Mouse (Mus musculus) embryonic stem cell, embryonic (primary cell): ENCODE measurements around the gene Mgat4b.

Experiments
- CTCF ChIA-PET, 4 experiments: fragments of 300-600 bp in 2 of 4; fragments of 350-600 bp in 2 of 4; sonication (Branson Sonifier 250); formaldehyde crosslinking; loops; one replicate each; lab custom pipeline; 2022; ENCODE audit warnings: inconsistent platforms in 2 of 4; lab: Charles Lee
- POLR2A ChIA-PET, 4 experiments: fragments of 300-600 bp in 2 of 4; fragments of 350-600 bp in 2 of 4; sonication (Branson Sonifier 250); formaldehyde crosslinking; loops; one replicate each; lab custom pipeline; 2022; ENCODE audit warnings: antibody characterized with exemption in 4 of 4, inconsistent platforms in 1 of 4; lab: Charles Lee

The Mgat4b gene

DNA sequence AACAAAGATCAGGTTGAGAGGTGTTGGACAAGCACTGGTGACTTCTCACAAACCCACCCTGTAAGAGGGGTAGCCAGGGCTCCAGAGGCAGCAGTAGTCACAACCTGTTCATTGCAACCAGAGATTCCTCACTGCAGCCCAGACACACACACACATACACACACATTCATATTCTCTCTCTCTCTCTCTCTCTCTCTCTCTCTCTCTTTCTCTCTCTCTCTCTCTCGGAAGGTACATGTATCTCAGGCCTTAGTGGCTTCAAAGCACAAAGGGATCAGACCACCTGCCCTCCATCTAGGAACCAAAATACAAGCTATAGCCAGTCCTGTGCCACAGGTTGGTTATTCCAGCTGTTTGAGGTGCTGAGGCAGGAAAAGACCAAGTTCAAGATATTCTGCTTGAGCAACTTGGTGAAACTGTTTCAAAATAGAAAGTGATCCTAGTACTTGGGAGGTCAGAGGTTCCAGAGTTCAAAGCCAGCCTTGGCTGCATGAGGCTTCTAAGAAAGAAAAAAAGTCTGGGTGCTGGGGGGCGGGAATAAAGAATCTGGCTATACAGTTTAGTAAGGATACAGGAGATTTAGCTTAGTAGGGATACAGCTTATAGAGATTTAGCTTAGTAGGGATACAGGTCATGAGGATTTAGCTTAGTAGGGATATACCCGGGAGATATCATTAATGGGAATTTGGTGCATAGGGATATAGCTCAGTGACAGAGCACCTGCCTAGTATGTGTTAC is 801 bp downstream of the Mgat4b start:
- POLR2A ChIA-PET: interaction anchor here (0.5 to 19.1 kb wide), 95 partner anchors 9 to 225 kb away, joined by 3 to 742 read pairs (median 8); partner anchors contain the start of genes Hnrnph1 (in 3 of the 4), Ltc4s (in 3 of the 4), Maml1 (in 3 of the 4) and Mrnip (in 3 of the 4)
- CTCF ChIA-PET: interaction anchor here in 3 of 4 experiments (0.6 to 2.8 kb wide), 10 partner anchors 12 to 497 kb away, joined by 3 to 9 read pairs (median 3); no protein-coding TSS in a partner anchor

- CTCF ChIA-PET: interaction anchor here in 3 of 4 experiments (0.6 to 2.8 kb wide), 10 partner anchors 11 to 498 kb away, joined by 3 to 9 read pairs (median 3); no protein-coding TSS in a partner anchor
Observed at GRCm38 (mm10) chr11:50212060-50212739, 1.5 kb downstream of the Mgat4b start.

GRCm38 (mm10) chr11:50212848-50213758 is 2.4 kb downstream of the Mgat4b start:
- ChIA-PET POLR2A (interaction anchor here in 3 of 4 experiments (0.7 to 19.1 kb wide), 63 partner anchors 9 to 1436 kb away, joined by 3 to 742 read pairs (median 5); partner anchors contain the start of genes Ltc4s (in 3 of the 3), Mrnip (in 3 of the 3), Hnrnph1 (in 2 of the 3) and Maml1 (in 2 of the 3)), CTCF (interaction anchor here in 3 of 4 experiments (0.6 to 2.8 kb wide), 7 partner anchors 10 to 99 kb away, joined by 3 to 9 read pairs (median 3); no protein-coding TSS in a partner anchor)

More at GRCm38 (mm10) chr11:50212060-50212739, 1.5 kb downstream of the Mgat4b start:
- POLR2A ChIA-PET: interaction anchor here (0.6 to 19.1 kb wide), 71 partner anchors 9 to 1437 kb away, joined by 3 to 742 read pairs (median 7); partner anchors contain the start of genes Ltc4s (in 3 of the 4), Mrnip (in 3 of the 4), Canx (in 2 of the 4) and Hnrnph1 (in 2 of the 4)

DNA sequence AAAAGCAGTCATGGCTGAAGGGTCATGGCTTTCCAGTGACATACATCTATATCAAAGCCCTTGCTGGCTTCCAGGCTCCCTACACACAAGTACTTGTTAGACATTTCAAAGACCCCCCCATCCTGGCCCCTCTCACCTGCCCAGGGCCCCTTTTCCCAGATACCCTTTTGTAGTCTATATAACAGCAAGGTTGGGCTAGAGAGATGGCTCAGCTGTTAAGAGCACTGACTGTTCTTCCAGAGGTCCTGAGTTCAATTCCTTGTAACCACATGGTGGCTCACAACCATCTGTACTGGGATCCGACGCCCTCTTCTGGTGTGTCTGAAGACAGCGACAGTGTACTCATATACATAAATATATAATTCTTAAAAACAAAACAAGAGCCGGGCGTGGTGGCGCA is 3.9 kb downstream of the Mgat4b start:
- POLR2A ChIA-PET: interaction anchor here in 3 of 4 experiments (1.1 to 19.1 kb wide), 14 partner anchors 10 to 163 kb away, joined by 3 to 742 read pairs (median 32); partner anchors contain the start of genes Mrnip (in 2 of the 3), Hnrnph1 (in 1 of the 3), Ltc4s (in 1 of the 3) and Maml1 (in 1 of the 3)
- CTCF ChIA-PET: interaction anchor here in 2 of 4 experiments (0.6 to 2.3 kb wide), 3 partner anchors 11 to 19 kb away, joined by 3 to 5 read pairs (median 4); no protein-coding TSS in a partner anchor

DNA sequence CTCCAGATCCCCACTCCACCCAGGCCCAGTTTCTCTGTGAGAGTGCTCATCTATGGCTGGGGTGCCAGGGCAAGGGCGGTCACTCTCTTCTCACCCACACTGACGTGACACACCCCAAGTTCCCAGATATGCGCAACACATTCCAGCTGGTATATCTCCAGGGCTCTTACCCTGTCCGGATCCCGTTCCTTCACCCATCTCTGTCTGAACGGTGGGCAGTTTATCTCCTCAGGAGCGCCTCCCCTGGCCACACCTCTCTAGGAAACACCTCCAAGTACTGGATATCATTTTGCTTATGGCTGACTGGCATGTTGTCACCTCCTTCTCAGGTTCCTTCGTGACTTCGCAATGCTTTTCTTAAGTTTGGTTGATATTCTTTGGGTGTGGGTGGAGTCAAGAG is 4.9 kb downstream of the Mgat4b start:
- ChIA-PET POLR2A (interaction anchor here in 3 of 4 experiments (0.8 to 19.1 kb wide), 13 partner anchors 3 to 162 kb away, joined by 3 to 742 read pairs (median 9); partner anchors contain the start of genes Mrnip (in 2 of the 3), Canx (in 1 of the 3), Mgat4b (in 1 of the 3) and Sqstm1 (in 1 of the 3)), CTCF (interaction anchor here in 3 of 4 experiments (0.6 to 2.1 kb wide), 7 partner anchors 9 to 538 kb away, joined by 3 to 14 read pairs (median 4); partner anchors contain the start of gene Mrnip (in 1 of the 3))

DNA sequence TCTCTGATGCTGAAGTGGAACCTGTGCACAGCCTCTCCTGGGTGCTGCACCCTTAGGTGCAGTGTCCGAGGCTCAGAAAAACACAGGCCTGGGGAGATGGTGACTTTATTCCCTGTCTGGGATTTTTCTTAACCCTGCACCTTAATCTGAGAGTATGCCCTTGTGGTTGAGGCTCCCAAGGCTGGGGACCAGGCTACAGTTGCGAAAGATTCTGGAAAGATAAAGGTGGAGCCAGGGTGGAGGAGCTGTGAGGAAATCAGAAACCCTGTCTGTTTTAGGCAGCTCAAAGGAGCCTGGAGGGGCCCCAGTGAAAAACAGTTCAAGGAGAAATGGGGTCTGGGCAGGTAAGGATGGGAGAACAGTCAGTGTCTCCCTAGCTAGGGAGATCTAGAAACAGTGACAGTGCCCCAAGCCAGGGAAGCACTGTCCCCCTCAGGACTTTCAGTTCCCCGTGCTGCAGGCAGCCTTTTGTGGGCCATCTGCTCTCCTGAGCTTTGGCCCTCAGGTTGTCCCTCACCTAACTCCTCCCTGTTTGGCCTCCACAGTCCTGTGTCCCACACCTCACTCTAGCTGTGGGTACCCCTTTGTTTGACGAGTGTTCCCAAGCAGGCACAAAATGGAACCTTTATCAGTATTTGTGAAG is 6.2 kb downstream of the Mgat4b start:
- ChIA-PET CTCF (interaction anchor here in 2 of 4 experiments (0.6 to 2.1 kb wide), 11 partner anchors 8 to 670 kb away, joined by 3 to 14 read pairs (median 4); no protein-coding TSS in a partner anchor), POLR2A (interaction anchor here (0.6 to 19.1 kb wide), 36 partner anchors 4 to 634 kb away, joined by 3 to 742 read pairs (median 5); partner anchors contain the start of genes Canx (in 2 of the 4), Maml1 (in 2 of the 4), Mgat4b (in 2 of the 4) and Mrnip (in 2 of the 4))

DNA sequence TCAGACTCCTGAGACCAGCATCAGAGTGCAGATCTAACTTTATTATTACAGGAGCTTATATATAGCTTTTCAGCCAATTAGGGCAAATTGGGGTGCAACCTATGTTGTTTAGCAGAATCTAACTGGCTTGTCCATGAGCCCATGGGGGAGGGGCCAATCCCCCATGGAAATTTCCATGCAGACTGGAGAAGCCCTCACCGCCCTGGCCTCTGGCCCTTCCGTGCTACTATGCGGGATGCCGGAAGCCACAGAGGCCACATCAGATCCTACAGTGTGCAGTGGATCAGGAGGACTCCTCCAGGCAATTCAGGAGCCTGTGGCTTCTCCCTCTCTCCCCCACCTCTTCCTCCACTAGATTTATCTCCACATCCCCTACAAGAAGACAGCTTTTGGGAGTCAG is 7.1 kb downstream of the Mgat4b start:
- CTCF ChIA-PET: interaction anchor here in 3 of 4 experiments (0.7 to 2.0 kb wide), 7 partner anchors 9 to 231 kb away, joined by 3 to 12 read pairs (median 4); no protein-coding TSS in a partner anchor

GRCm38 (mm10) chr11:50219833-50220232 is 9.1 kb downstream of the Mgat4b start:
- CTCF ChIA-PET: interaction anchor here in 1 of 4 experiments (0.8 kb wide), 1 partner anchor 12 kb away, joined by 5 read pairs; no protein-coding TSS in a partner anchor
- POLR2A ChIA-PET: interaction anchor here in 3 of 4 experiments (0.8 to 19.1 kb wide), 10 partner anchors 4 to 30 kb away, joined by 3 to 742 read pairs (median 250); partner anchors contain the start of genes Mgat4b (in 3 of the 3), Sqstm1 (in 3 of the 3) and Mrnip (in 1 of the 3)

More for the DNA sequence above, 7.1 kb downstream of the Mgat4b start:
- POLR2A ChIA-PET: interaction anchor here in 3 of 4 experiments (0.6 to 19.1 kb wide), 38 partner anchors 5 to 428 kb away, joined by 3 to 742 read pairs (median 4); partner anchors contain the start of genes Mrnip (in 3 of the 3), Mgat4b (in 2 of the 3), Sqstm1 (in 2 of the 3) and Canx (in 1 of the 3)

DNA sequence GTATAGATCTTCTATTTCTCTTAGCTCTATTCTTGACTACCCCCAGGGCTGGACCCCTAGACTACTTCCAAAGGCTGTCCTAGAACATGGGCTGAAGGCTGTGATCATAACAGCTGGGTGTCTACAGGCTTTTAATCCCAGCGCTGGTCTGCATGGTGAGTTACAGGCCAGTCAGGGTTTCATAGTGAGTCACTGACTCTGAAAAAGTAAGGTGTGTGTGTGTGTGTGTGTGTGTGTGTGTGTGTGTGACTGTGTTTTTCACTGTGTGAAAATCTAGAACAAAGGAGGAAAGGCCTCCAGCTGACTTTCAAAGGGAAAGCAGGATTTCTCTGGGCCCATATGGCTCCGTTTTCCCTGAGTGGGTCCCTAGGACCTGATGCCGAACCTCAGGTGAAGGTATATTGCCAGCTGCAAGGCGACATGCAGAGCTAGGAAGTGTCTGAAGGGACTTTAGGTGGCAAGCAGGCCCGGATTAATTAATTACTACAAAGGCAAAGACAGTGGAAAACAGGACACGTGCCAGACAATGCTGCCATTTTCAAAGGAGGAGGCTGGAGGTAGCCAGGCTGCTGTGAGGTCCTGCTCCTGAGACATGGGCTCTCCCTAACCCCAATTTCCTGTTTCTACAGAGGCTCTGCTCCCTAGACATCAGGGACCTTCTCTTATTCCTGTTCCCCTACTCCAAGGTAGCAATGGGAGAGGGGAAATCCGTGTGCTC is 12.0 kb downstream of the Mgat4b start:
- ChIA-PET POLR2A (interaction anchor here (0.7 to 19.1 kb wide), 18 partner anchors 8 to 169 kb away, joined by 3 to 742 read pairs (median 8); partner anchors contain the start of genes Mgat4b (in 3 of the 4), Sqstm1 (in 3 of the 4), Mrnip (in 2 of the 4) and Canx (in 1 of the 4)), CTCF (interaction anchor here in 3 of 4 experiments (0.5 to 3.1 kb wide), 4 partner anchors 10 to 76 kb away, joined by 3 to 14 read pairs (median 3); no protein-coding TSS in a partner anchor)

DNA sequence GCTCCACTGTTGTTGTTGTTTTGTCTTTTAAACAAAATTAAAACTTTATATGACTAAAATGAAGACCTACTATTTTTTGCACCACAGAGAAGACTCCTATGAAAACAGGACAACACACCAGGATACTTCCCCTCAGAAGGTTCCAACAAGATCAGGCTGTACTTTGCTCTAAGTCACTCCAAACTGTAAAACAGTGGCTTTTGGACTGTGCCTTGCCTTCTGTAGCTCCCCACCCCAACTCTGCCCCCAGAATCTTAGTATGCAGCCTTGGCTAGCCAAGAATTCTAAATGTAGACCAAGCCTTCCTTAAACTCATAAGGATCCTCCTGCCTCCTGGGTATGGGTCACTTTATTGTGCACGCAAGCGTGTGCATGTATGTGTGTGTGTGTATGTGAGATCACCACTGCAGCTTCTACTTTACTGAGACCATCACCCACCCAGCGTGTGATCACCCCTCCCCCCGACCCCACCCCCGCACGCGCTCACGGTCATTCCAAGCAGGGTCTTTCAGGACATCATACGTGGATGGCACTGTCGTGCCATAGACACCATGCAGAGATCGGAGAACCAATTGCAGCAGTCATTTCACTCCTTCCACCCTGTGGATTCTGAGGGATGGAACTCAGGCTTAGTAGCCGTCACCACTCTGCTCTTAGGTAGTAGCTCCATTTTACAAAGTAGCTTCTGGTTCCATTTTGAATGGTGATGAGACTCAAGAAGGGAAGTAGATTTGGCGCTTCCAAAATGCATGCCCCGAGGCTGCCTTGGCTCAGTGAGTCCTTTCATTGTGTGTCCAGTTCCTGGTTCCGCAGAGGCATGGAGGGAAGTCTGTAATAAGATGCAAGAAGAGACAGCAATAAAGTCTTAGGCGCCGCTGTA is 13.3 kb downstream of the Mgat4b start:
- POLR2A ChIA-PET: interaction anchor here in 3 of 4 experiments (0.6 to 19.1 kb wide), 48 partner anchors 7 to 545 kb away, joined by 3 to 742 read pairs (median 5); partner anchors contain the start of genes Mgat4b (in 3 of the 3), Sqstm1 (in 3 of the 3), Canx (in 2 of the 3) and Hnrnph1 (in 1 of the 3)
- CTCF ChIA-PET: interaction anchor here in 3 of 4 experiments (0.6 to 3.1 kb wide), 12 partner anchors 8 to 1222 kb away, joined by 3 to 14 read pairs (median 6); partner anchors contain the start of genes Mgat4b (in 1 of the 3), Sqstm1 (in 1 of the 3) and Tbc1d9b (in 1 of the 3)

- ChIA-PET POLR2A (interaction anchor here (0.6 to 19.1 kb wide), 53 partner anchors 8 to 546 kb away, joined by 3 to 742 read pairs (median 5); partner anchors contain the start of genes Mgat4b (in 3 of the 4), Sqstm1 (in 3 of the 4), Canx (in 1 of the 4) and Hnrnph1 (in 1 of the 4)), CTCF (interaction anchor here (0.6 to 3.1 kb wide), 16 partner anchors 9 to 1223 kb away, joined by 3 to 14 read pairs (median 5); partner anchors contain the start of genes Mgat4b (in 2 of the 4), Sqstm1 (in 2 of the 4) and Tbc1d9b (in 1 of the 4))
Observed at GRCm38 (mm10) chr11:50224671-50225530, 14.2 kb downstream of the Mgat4b start.
